Mouse (Mus musculus): Measurements from ENCODE around the gene Btrc. TPM values are rescaled to one million over a fixed set of nuclear protein-coding genes. Genes with fewer than 3 reads are reported as not detected.

Btrc gene
- total and polyA plus RNA-seq, 2 experiments from 2014 or later = 21.9 to 28.5 TPM

DNA sequence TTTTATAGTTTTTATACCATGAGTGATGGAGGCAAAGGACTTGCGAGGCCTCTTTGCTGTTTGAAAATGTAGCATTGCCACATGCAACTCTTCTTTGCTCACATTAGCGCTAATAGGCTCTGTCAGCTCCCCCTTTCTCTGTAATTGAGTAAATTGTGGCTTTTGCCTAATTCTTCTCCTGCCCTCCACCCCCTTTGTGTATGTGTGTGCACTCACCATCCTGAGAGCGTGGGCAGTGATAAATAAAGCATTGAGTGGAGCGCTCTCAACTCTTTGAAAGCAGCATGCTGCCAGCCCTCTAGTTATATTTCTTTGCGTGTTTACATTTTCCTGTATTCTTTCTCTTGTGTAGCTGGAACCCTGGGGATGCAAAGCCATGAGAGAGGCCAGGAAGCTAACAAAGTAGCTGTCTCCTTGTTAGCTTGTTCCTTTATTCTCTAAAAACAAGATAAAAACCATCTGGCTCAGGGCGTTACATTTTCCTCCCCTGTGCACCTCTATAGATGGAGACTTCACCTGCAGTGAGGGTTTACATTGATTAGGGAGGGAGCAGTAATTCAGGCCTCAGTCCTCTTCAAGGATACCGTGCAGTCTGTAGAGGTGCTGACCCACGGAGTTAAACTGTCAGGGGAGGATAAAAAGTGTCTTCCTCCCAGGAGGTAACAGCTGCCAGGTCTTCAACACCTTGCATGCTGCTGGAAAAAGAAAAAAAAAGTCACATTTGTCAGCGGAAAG is 96.6 kb downstream of the Btrc start:
- DNase-seq (ENCODE audit: low spot score) = no peak
- no peak overlapping the region for H3K4me2 ChIP-seq (ENCODE audit: low read depth, low read length)
- no peaks in the 10 kb centered on the region for H3K36me3 ChIP-seq (replicated peaks; ENCODE audit: control insufficient read depth, insufficient read depth, low read length)
- H3K4me1 ChIP-seq (ENCODE audit: control insufficient read depth, insufficient read depth) = no peaks in the 10 kb centered on the region
- no peak overlapping the region for H3K4me3 ChIP-seq (ENCODE audit: low read depth, low read length)
- H3K9me3 ChIP-seq (replicated peaks; ENCODE audit: control insufficient read depth, low read length) = no peaks in the 10 kb centered on the region
- no peak for TF ChIP-seq EP300 (IDR thresholded peaks at IDR 0.05; ENCODE audit: low read depth)
- no peak for TF ChIP-seq CTCF (IDR thresholded peaks at IDR 0.05; ENCODE audit: low read depth)
- no peak overlapping the region for H3K27ac ChIP-seq (ENCODE audit: low read depth)
- no peak overlapping the region for H3K9ac ChIP-seq (replicated peaks; ENCODE audit: low read depth, low read length)
- 72% methylated on average over 9 of the region's 9 CpGs for WGBS
- no peaks in the 10 kb centered on the region for H3K27me3 ChIP-seq (ENCODE audit: control insufficient read depth, insufficient read depth, low read length)
- ATAC-seq (ENCODE audit: insufficient read depth, low read depth) = no peak

DNA sequence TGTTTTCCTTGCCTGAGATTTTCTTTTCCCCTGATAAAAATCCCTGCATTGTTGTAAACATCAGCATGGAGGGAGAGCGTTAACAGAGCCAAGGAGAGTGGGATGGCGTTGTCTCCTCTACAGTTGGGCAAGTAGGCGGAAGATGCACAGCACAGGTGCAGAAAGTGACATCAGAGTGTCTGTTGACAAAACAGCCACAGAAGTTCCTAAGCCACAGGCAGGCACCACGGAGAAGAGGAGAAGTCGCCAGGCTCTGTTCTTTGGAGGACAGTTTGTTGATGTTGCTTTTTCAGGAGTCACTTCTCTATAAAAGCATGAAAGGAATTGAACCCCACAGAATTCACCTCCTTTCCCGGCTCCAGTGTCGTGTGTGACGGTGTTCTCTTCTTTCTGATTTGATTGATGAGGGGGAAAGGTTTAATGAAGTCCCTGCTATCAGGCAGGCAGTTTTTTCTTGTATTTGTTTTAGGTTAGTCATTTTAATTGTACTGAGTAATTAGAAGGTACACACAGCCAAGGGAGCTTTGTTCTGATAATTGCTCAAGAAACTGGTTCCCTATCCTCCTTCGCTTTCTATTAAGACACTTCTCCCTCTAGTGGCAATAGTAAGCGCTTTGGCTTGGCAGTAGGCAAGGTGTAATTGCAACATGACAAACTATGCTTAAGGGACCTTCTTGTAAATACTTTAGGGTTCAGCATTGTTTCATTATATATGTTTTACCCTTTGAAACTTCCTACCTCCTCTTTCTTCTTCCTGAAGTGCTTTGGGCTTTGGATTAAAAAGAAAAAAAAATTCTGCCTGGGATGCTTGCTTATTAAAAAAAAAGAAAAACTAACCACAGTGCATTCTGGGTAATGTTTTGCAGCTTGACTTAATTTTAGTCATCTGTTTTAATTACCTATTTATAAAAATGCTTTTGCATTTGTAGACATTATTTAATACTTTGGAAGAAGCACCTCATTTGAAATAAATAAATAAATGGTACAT is 97.5 kb downstream of the Btrc start:
- H3K27ac ChIP-seq (ENCODE audit: low read depth) = no peak overlapping the region
- TF ChIP-seq CTCF (IDR thresholded peaks at IDR 0.05; ENCODE audit: low read depth) (peak; percentile 50), EP300 (IDR thresholded peaks at IDR 0.05; ENCODE audit: low read depth) (no peak)
- no peaks in the 10 kb centered on the region for H3K36me3 ChIP-seq (replicated peaks; ENCODE audit: control insufficient read depth, insufficient read depth, low read length)
- H3K4me2 ChIP-seq (ENCODE audit: low read depth, low read length) = no peak overlapping the region
- H3K4me3 ChIP-seq (ENCODE audit: low read depth, low read length) = no peak overlapping the region
- WGBS = 83% methylated on average over 10 of the region's 10 CpGs
- H3K27me3 ChIP-seq (ENCODE audit: control insufficient read depth, insufficient read depth, low read length) = no peaks in the 10 kb centered on the region
- H3K4me1 ChIP-seq (ENCODE audit: control insufficient read depth, insufficient read depth) = no peaks in the 10 kb centered on the region
- peak; percentile 27 for DNase-seq (ENCODE audit: low spot score)
- ATAC-seq (ENCODE audit: insufficient read depth, low read depth) = no peak
- no peak overlapping the region for H3K9ac ChIP-seq (replicated peaks; ENCODE audit: low read depth, low read length)
- H3K9me3 ChIP-seq (replicated peaks; ENCODE audit: control insufficient read depth, low read length) = no peaks in the 10 kb centered on the region

DNA sequence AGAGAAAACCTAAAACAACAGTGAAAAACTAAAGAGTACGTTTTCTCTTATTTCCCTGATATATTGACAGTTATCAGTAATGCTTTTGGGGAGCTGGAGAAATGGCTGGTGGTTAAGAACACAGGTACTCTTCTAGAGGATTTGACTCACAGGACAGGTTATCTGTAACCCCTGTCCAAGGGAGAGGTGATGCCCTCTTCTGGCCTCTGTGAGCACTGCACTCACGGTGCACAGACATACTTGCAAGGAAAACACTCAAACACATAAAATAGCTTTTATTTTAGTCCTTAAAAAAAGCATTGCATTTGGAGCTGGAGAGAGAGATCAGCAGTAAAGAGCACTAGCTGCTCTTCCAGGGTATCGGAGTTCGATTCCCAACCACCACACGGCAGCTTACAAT is 106.2 kb downstream of the Btrc start:
- Histone ChIP-seq H3K4me2 (ENCODE audit: low read depth, low read length) (no peak overlapping the region), H3K27ac (ENCODE audit: low read depth) (no peak overlapping the region), H3K9ac (replicated peaks; ENCODE audit: low read depth, low read length) (no peak overlapping the region), H3K36me3 (replicated peaks; ENCODE audit: control insufficient read depth, insufficient read depth, low read length) (no peaks in the 10 kb centered on the region), H3K4me1 (ENCODE audit: control insufficient read depth, insufficient read depth) (no peaks in the 10 kb centered on the region), H3K4me3 (ENCODE audit: low read depth, low read length) (no peak overlapping the region), H3K9me3 (replicated peaks; ENCODE audit: control insufficient read depth, low read length) (no peaks in the 10 kb centered on the region), H3K27me3 (ENCODE audit: control insufficient read depth, insufficient read depth, low read length) (no peaks in the 10 kb centered on the region)
- ATAC-seq (ENCODE audit: insufficient read depth, low read depth) (no peak), DNase-seq (ENCODE audit: low spot score) (no peak)
- TF ChIP-seq CTCF (IDR thresholded peaks at IDR 0.05; ENCODE audit: low read depth) = no peak
- TF ChIP-seq EP300 (IDR thresholded peaks at IDR 0.05; ENCODE audit: low read depth) = no peak
- over 99% methylated on average over 5 of the region's 5 CpGs for WGBS

DNA sequence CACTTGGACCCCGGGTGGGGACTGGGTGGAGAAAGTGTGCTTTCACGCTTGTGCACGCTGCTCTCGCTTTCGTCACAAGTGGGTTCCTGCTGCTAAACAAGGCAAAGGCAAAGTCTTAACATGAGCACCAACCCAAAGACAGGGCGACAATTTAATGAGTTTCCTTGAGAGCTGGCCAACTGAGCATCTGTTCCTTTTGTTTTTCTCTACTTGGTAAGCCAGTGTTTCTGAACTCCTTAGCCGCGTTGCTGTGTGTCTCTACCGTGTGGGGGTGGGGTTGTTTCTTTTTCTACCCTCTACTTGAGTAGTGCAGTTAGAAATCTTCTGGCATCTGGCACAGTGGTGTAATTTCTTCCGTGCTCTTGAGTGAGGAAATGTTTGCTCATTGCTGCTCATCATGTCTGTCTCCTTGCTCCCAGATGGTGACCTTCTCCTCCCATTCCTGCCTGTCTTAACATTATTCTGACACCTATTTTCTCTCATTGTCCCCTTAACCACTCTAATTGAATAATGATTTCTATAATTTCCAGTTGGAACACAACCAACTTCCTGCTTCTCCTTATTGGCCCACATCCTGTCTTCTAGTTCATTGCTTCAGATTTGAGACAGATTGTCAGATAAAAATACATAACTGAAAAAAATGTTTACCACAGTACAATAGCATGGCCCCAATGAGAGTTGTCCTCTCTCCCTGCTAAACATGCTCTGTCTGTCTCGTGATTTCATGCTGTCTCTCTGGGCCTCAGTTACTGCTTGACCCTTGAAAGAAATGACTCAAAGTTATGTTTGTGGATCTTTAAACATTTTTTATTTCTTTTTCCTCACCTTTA is 109.4 kb downstream of the Btrc start:
- H3K36me3 ChIP-seq (replicated peaks; ENCODE audit: control insufficient read depth, insufficient read depth, low read length) = no peaks in the 10 kb centered on the region
- no peak overlapping the region for H3K9ac ChIP-seq (replicated peaks; ENCODE audit: low read depth, low read length)
- no peaks in the 10 kb centered on the region for H3K4me1 ChIP-seq (ENCODE audit: control insufficient read depth, insufficient read depth)
- H3K4me2 ChIP-seq (ENCODE audit: low read depth, low read length) = no peak overlapping the region; the same call in 1 of the 2 replicates
- DNase-seq (ENCODE audit: low spot score) (no peak), ATAC-seq (ENCODE audit: insufficient read depth, low read depth) (no peak)
- H3K9me3 ChIP-seq (replicated peaks; ENCODE audit: control insufficient read depth, low read length) = no peaks in the 10 kb centered on the region
- H3K4me3 ChIP-seq (ENCODE audit: low read depth, low read length) = no peak overlapping the region
- WGBS = 70% methylated on average over 11 of the region's 11 CpGs
- H3K27me3 ChIP-seq (ENCODE audit: control insufficient read depth, insufficient read depth, low read length) = no peaks in the 10 kb centered on the region
- H3K27ac ChIP-seq (ENCODE audit: low read depth) = peak overlapping the region; percentile 53; the same call in 1 of the 2 replicates
- no peak for TF ChIP-seq CTCF (IDR thresholded peaks at IDR 0.05; ENCODE audit: low read depth)
- TF ChIP-seq EP300 (IDR thresholded peaks at IDR 0.05; ENCODE audit: low read depth) = no peak

DNA sequence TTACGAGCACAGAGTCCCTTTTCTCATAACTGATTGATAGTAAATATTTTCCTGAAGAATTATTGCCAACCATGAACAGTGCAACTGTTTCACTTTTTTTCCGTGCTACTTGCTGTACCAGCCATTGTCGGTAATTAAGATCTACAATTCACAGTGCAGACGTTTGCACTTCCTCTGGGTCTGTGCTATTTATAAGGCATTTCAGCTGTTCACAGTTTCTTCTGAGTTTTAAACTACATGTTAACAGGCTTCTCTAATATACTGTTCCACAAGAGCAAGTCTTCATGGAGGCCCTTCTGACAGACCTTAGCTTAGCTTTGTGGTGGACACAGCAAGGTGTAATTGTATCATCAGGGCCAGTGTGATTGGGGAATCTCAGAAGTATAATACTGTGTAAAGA is 111.2 kb downstream of the Btrc start:
- DNase-seq (ENCODE audit: low spot score) (no peak), ATAC-seq (ENCODE audit: insufficient read depth, low read depth) (no peak)
- H3K9me3 ChIP-seq (replicated peaks; ENCODE audit: control insufficient read depth, low read length) = no peaks in the 10 kb centered on the region
- no peak overlapping the region for H3K9ac ChIP-seq (replicated peaks; ENCODE audit: low read depth, low read length)
- H3K27ac ChIP-seq (ENCODE audit: low read depth) = no peak overlapping the region
- H3K4me1 ChIP-seq (ENCODE audit: control insufficient read depth, insufficient read depth) = no peaks in the 10 kb centered on the region
- WGBS = 53% methylated on average over 4 of the region's 4 CpGs
- no peak overlapping the region for H3K4me3 ChIP-seq (ENCODE audit: low read depth, low read length)
- TF ChIP-seq CTCF (IDR thresholded peaks at IDR 0.05; ENCODE audit: low read depth) = no peak
- no peak for TF ChIP-seq EP300 (IDR thresholded peaks at IDR 0.05; ENCODE audit: low read depth)
- no peaks in the 10 kb centered on the region for H3K36me3 ChIP-seq (replicated peaks; ENCODE audit: control insufficient read depth, insufficient read depth, low read length)
- no peaks in the 10 kb centered on the region for H3K27me3 ChIP-seq (ENCODE audit: control insufficient read depth, insufficient read depth, low read length)
- H3K4me2 ChIP-seq (ENCODE audit: low read depth, low read length) = no peak overlapping the region
